21 mouse cellular contexts compared by ENCODE assay signal in the genomic region with DNA sequence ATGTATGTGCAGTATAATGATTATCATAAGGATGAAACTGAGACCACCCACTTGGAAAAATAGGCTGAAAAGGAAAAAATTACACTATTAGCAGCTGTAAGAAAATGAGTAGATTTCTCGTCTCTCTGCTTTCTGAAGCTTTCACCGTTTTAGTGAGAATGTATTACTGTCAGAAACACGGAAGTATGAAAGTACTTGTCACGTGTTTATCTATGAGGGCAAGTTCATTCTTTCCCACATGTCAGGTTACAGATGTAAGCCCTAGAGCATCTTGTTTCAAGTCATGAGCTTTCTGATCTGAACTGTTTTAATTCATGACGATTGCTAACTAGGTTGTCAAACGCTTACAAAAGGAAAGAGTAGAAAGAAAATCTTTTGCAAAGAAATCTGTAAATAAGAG.
DNase-seq lines count a peak whose midpoint lies in the region; ATAC-seq and TF ChIP-seq lines count a peak whose summit lies in the region.
"Had no signal": no experiment of that assay in that cellular context is flagged by ENCODE, and none has a peak within 500 bp of the region (broad histone marks: within the 10 kb centered on the region; RNA-seq: fewer than 3 reads in every experiment).

No protein-coding gene starts in this region.

- peak overlapping the region; percentile 75; the same call in 1 of the 2 replicates for H3K27ac ChIP-seq in forebrain, postnatal 0 days (ENCODE audit: low read depth, low read length)
- H3K27ac ChIP-seq in forebrain, embryonic 11.5 days (ENCODE audit: low read depth, low read length), result no peak overlapping the region
- peak overlapping the region; percentile 95; the same call in 1 of the 2 replicates for H3K27ac ChIP-seq in midbrain, embryonic 12.5 days (replicated peaks)
- H3K27ac ChIP-seq in midbrain, postnatal 0 days (ENCODE audit: low read depth, low read length), result no peak overlapping the region
- peak overlapping the region; percentile 88 for H3K27ac ChIP-seq in midbrain, embryonic 13.5 days
- H3K27ac ChIP-seq in midbrain, embryonic 16.5 days (ENCODE audit: low read length), result peak overlapping the region; percentile 88
- H3K27ac ChIP-seq: heart, adult 2 months; heart, embryonic 15.5 days had no signal

- H3K36me3 ChIP-seq in forebrain, postnatal 0 days (ENCODE audit: insufficient read depth), result no peaks in the 10 kb centered on the region
- H3K36me3 ChIP-seq in forebrain, embryonic 11.5 days (ENCODE audit: control insufficient read depth, insufficient read depth, low read length), result no peaks in the 10 kb centered on the region
- no peaks in the 10 kb centered on the region for H3K36me3 ChIP-seq in midbrain, embryonic 12.5 days
- no peaks in the 10 kb centered on the region for H3K36me3 ChIP-seq in midbrain, postnatal 0 days (ENCODE audit: insufficient read depth, low read length)
- H3K36me3 ChIP-seq in midbrain, embryonic 13.5 days, result no peaks in the 10 kb centered on the region
- no peaks in the 10 kb centered on the region for H3K36me3 ChIP-seq in midbrain, embryonic 16.5 days (ENCODE audit: control insufficient read depth, insufficient read depth, low read length)
- H3K36me3 ChIP-seq: embryonic facial prominence, embryonic 10.5 days; G1E; heart, embryonic 15.5 days; hindbrain, embryonic 15.5 days had no signal

- no peaks in the 10 kb centered on the region for H3K27me3 ChIP-seq in forebrain, postnatal 0 days (ENCODE audit: insufficient read depth, low read length)
- H3K27me3 ChIP-seq in forebrain, embryonic 11.5 days (ENCODE audit: control insufficient read depth, insufficient read depth, low read length), result no peaks in the 10 kb centered on the region
- H3K27me3 ChIP-seq in midbrain, embryonic 12.5 days, result no peaks in the 10 kb centered on the region
- no peaks in the 10 kb centered on the region for H3K27me3 ChIP-seq in midbrain, postnatal 0 days (ENCODE audit: insufficient read depth, low read length)
- H3K27me3 ChIP-seq in midbrain, embryonic 13.5 days, result no peaks in the 10 kb centered on the region
- no peaks in the 10 kb centered on the region for H3K27me3 ChIP-seq in midbrain, embryonic 16.5 days (ENCODE audit: control insufficient read depth, insufficient read depth, low read depth, low read length)
- H3K27me3 ChIP-seq: heart, embryonic 15.5 days; hindbrain, embryonic 15.5 days had no signal

- no peak overlapping the region for H3K4me3 ChIP-seq in forebrain, postnatal 0 days (ENCODE audit: low read depth, low read length)
- no peak overlapping the region for H3K4me3 ChIP-seq in forebrain, embryonic 11.5 days (ENCODE audit: low read depth, low read length)
- H3K4me3 ChIP-seq in midbrain, embryonic 12.5 days, result no peak overlapping the region
- H3K4me3 ChIP-seq in midbrain, postnatal 0 days (ENCODE audit: low read depth, low read length), result no peak overlapping the region
- H3K4me3 ChIP-seq in midbrain, embryonic 13.5 days (replicated peaks), result no peak overlapping the region
- no peak overlapping the region for H3K4me3 ChIP-seq in midbrain, embryonic 16.5 days (ENCODE audit: low read depth, low read length)
- H3K4me3 ChIP-seq: embryonic facial prominence, embryonic 10.5 days; heart, adult 2 months; heart, embryonic 15.5 days; hindbrain, embryonic 15.5 days had no signal

- no peak for ATAC-seq in forebrain, postnatal 0 days
- no peak for ATAC-seq in forebrain, embryonic 11.5 days (replicated peaks; ENCODE audit: low FRiP score)
- no peak for ATAC-seq in midbrain, embryonic 12.5 days (ENCODE audit: low FRiP score, low read depth)
- ATAC-seq in midbrain, postnatal 0 days (ENCODE audit: low FRiP score), result no peak
- ATAC-seq in midbrain, embryonic 13.5 days, result no peak
- ATAC-seq in midbrain, embryonic 16.5 days, result no peak

- no peak for TF ChIP-seq CTCF in forebrain, postnatal 0 days (IDR thresholded peaks at IDR 0.05; ENCODE audit: low read depth)
- no peak for TF ChIP-seq CTCF in midbrain, postnatal 0 days (IDR thresholded peaks at IDR 0.05)

- peak; percentile 11 for DNase-seq in forebrain, postnatal 0 days
- DNase-seq in forebrain, embryonic 11.5 days (ENCODE audit: low spot score), result no peak
- no peak for DNase-seq in midbrain, postnatal 0 days (ENCODE audit: low spot score)
- DNase-seq in embryo, embryonic 10.5 days (ENCODE audit: low spot score), result no peak
- DNase-seq: adrenal gland, adult 8-10 months; adrenal gland, postnatal 36 days; cerebellum, adult 11 months; cerebellum, adult 9-10 months; cerebellum, postnatal 36 days; gastrocnemius, postnatal 14 days; heart, adult 2 months; heart, postnatal 14 days; kidney, adult 11 months had no signal

- peaks cover 13% of the 10 kb centered on the region for H3K4me1 ChIP-seq in forebrain, postnatal 0 days (ENCODE audit: insufficient read depth)
- peaks cover 4% of the 10 kb centered on the region; the same call in 1 of the 2 replicates for H3K4me1 ChIP-seq in forebrain, embryonic 11.5 days (replicated peaks; ENCODE audit: control insufficient read depth, insufficient read depth, low read length)
- H3K4me1 ChIP-seq in midbrain, embryonic 12.5 days, result peaks cover 37% of the 10 kb centered on the region
- H3K4me1 ChIP-seq in midbrain, postnatal 0 days (ENCODE audit: insufficient read depth, low read length), result peaks cover 3% of the 10 kb centered on the region; the same call in 1 of the 2 replicates
- peaks cover 40% of the 10 kb centered on the region for H3K4me1 ChIP-seq in midbrain, embryonic 13.5 days (replicated peaks)
- H3K4me1 ChIP-seq in midbrain, embryonic 16.5 days (ENCODE audit: control insufficient read depth, insufficient read depth, low read length), result peaks cover 26% of the 10 kb centered on the region
- H3K4me1 ChIP-seq: heart, embryonic 15.5 days had no signal

- H3K9ac ChIP-seq in forebrain, postnatal 0 days, result no peak overlapping the region
- no peak overlapping the region for H3K9ac ChIP-seq in forebrain, embryonic 11.5 days (ENCODE audit: low read length)
- H3K9ac ChIP-seq in midbrain, embryonic 12.5 days (replicated peaks), result no peak overlapping the region
- H3K9ac ChIP-seq in midbrain, postnatal 0 days (replicated peaks; ENCODE audit: low read length, poor library complexity, severe bottlenecking), result no peak overlapping the region
- H3K9ac ChIP-seq in midbrain, embryonic 13.5 days (replicated peaks), result no peak overlapping the region
- no peak overlapping the region for H3K9ac ChIP-seq in midbrain, embryonic 16.5 days (ENCODE audit: low read depth, low read length)
- H3K9ac ChIP-seq: heart, embryonic 15.5 days; hindbrain, embryonic 15.5 days had no signal

- WGBS in forebrain, postnatal 0 days, result 63% methylated on average over 6 of the region's 6 CpGs
- WGBS in forebrain, embryonic 11.5 days, result 90% methylated on average over 6 of the region's 6 CpGs
- 74% methylated on average over 6 of the region's 6 CpGs for WGBS in midbrain, embryonic 12.5 days
- WGBS in midbrain, postnatal 0 days, result 57% methylated on average over 6 of the region's 6 CpGs
- WGBS in midbrain, embryonic 13.5 days, result 71% methylated on average over 6 of the region's 6 CpGs
- 64% methylated on average over 6 of the region's 6 CpGs for WGBS in midbrain, embryonic 16.5 days

- no peak overlapping the region for H3K4me2 ChIP-seq in forebrain, postnatal 0 days (ENCODE audit: low read depth)
- no peak overlapping the region for H3K4me2 ChIP-seq in forebrain, embryonic 11.5 days (ENCODE audit: low read depth, low read length, severe bottlenecking)
- no peak overlapping the region for H3K4me2 ChIP-seq in midbrain, embryonic 12.5 days (replicated peaks)
- no peak overlapping the region for H3K4me2 ChIP-seq in midbrain, postnatal 0 days (ENCODE audit: low read depth, low read length, poor library complexity, severe bottlenecking)
- no peak overlapping the region for H3K4me2 ChIP-seq in midbrain, embryonic 13.5 days (replicated peaks)
- no peak overlapping the region for H3K4me2 ChIP-seq in midbrain, embryonic 16.5 days (ENCODE audit: low read length)
- H3K4me2 ChIP-seq: heart, embryonic 11.5 days; heart, embryonic 15.5 days; hindbrain, embryonic 15.5 days had no signal

- no peaks in the 10 kb centered on the region for H3K9me3 ChIP-seq in forebrain, postnatal 0 days (ENCODE audit: low read length)
- no peaks in the 10 kb centered on the region for H3K9me3 ChIP-seq in forebrain, embryonic 11.5 days (ENCODE audit: control insufficient read depth, low read length)
- H3K9me3 ChIP-seq in midbrain, embryonic 12.5 days, result no peaks in the 10 kb centered on the region
- no peaks in the 10 kb centered on the region for H3K9me3 ChIP-seq in midbrain, postnatal 0 days (ENCODE audit: low read length)
- no peaks in the 10 kb centered on the region for H3K9me3 ChIP-seq in midbrain, embryonic 13.5 days
- H3K9me3 ChIP-seq in midbrain, embryonic 16.5 days (replicated peaks; ENCODE audit: control insufficient read depth, low read length, poor library complexity, severe bottlenecking), result no peaks in the 10 kb centered on the region
- H3K9me3 ChIP-seq: embryonic facial prominence, embryonic 10.5 days; G1E; heart, embryonic 15.5 days; hindbrain, embryonic 15.5 days had no signal

Comparison
In these comparisons a context has a peak if more than half of its experiments do, and no peak if none do; other contexts are left out.
1. H3K27ac ChIP-seq: peak in forebrain, postnatal 0 days (single experiment), midbrain, embryonic 12.5 days (single experiment), midbrain, embryonic 13.5 days (single experiment) and midbrain, embryonic 16.5 days (single experiment); none in forebrain, embryonic 11.5 days (single experiment) and midbrain, postnatal 0 days (single experiment).